Mouse (Mus musculus) olfactory bulb, adult 2 months (tissue): Measurements from ENCODE around the gene 1700010B08Rik.

Source experiments
- CTCF ChIP-seq: fragments of 200-500 bp; IDR thresholded peaks from 2 replicates; pipeline ENCODE4 v1.5.1; 2012; ENCODE audit warnings: low read depth, mild to moderate bottlenecking, low read length, moderate library complexity; ENCODE audit not compliant: insufficient read depth
- POLR2A ChIP-seq: fragments of 200-500 bp; IDR thresholded peaks from 2 replicates; pipeline ENCODE4 v1.6.1; 2012; ENCODE audit warnings: mild to moderate bottlenecking, low read depth, low read length, moderate library complexity; ENCODE audit not compliant: insufficient read depth

- TF ChIP-seq POLR2A: no peak
- TF ChIP-seq CTCF: no peak
Observed at GRCm38 (mm10) chr2:173742090-173742489, 22.9 kb downstream of the 1700010B08Rik start.
